Mouse (Mus musculus) forebrain, embryonic 11.5 days (tissue): ENCODE data around the gene Spint3. TPM values are rescaled to one million over a fixed set of nuclear protein-coding genes. Genes with fewer than 3 reads are reported as not detected.

Experiments
- ATAC-seq: fragments of 200-750 bp; cut with Nextera tagmentation; replicated peaks from 2 replicates; pipeline ENCODE4 v1.8.0; 2017; ENCODE audit warnings: moderate TSS enrichment; ENCODE audit not compliant: low FRiP score
- DNase-seq: peaks from one replicate; pipeline ENCODE4 v3.0.0-alpha.2; 2017; ENCODE audit warnings: low spot score
- H3K27ac ChIP-seq: fragments of 300-500 bp; sonication (generic); 2 replicates; pipeline ENCODE4 v1.5.1; 2014; ENCODE audit warnings: low read depth, low read length
- H3K27me3 ChIP-seq: fragments of 300-500 bp; sonication (generic); 2 replicates; pipeline ENCODE4 v1.6.1; 2014; ENCODE audit warnings: mild to moderate bottlenecking, low read length, mixed read lengths; ENCODE audit not compliant: control insufficient read depth, insufficient read depth
- H3K36me3 ChIP-seq: fragments of 300-500 bp; sonication (generic); 2 replicates; pipeline ENCODE4 v1.6.1; 2014; ENCODE audit warnings: mild to moderate bottlenecking, low read length, moderate library complexity, mixed read lengths; ENCODE audit not compliant: control insufficient read depth, insufficient read depth
- H3K4me1 ChIP-seq: fragments of 300-500 bp; sonication (generic); replicated peaks from 2 replicates; pipeline ENCODE4 v1.6.1; 2014; ENCODE audit warnings: low read length, mixed read lengths; ENCODE audit not compliant: control insufficient read depth, insufficient read depth
- H3K4me2 ChIP-seq: fragments of 300-500 bp; sonication (generic); 2 replicates; pipeline ENCODE4 v1.6.1; 2014; ENCODE audit warnings: low read depth, mild to moderate bottlenecking, low read length, moderate library complexity, mixed read lengths; ENCODE audit not compliant: severe bottlenecking
- H3K4me3 ChIP-seq: fragments of 300-500 bp; sonication (generic); 2 replicates; pipeline ENCODE4 v1.5.1; 2014; ENCODE audit warnings: low read depth, low read length
- H3K9ac ChIP-seq: fragments of 300-500 bp; sonication (generic); 2 replicates; pipeline ENCODE4 v1.6.1; 2014; ENCODE audit warnings: low read length
- H3K9me3 ChIP-seq: fragments of 300-500 bp; sonication (generic); 2 replicates; pipeline ENCODE4 v1.6.1; 2016; ENCODE audit warnings: low read length, mixed read lengths; ENCODE audit not compliant: control insufficient read depth
- WGBS: fragments of 180-500 bp; shearing (Covaris S2); extraction: QIAGEN DNeasy Blood & Tissue Kit; methylation state at CpG from one replicate; pipeline ENCODE4 v1.1.7; 2014; 5-methylcytosine and 5-hydroxymethylcytosine counted together
- polyA plus RNA-seq: library from polyadenylated mRNA; unstranded; fragments of >200 nt; fragmentation: Nextera tagmentation; extraction: Ambion mirVana; gene quantifications from 2 replicates; pipeline ENCODE4 v1.2.1, GENCODE M21; 2014

Spint3 gene
- polyA plus RNA-seq, 1 experiment from 2014 or later = not detected

GRCm38 (mm10) chr2:164543745-164544144 lies 29.5 kb downstream of the Spint3 start:
- no peaks in the 10 kb centered on the region for H3K4me1 ChIP-seq
- H3K27ac ChIP-seq = no peak overlapping the region
- H3K4me3 ChIP-seq = no peak overlapping the region
- DNase-seq = no peak
- no peaks in the 10 kb centered on the region for H3K9me3 ChIP-seq
- 71% methylated on average over 2 of the region's 2 CpGs for WGBS
- no peak overlapping the region for H3K4me2 ChIP-seq
- ATAC-seq = no peak
- H3K27me3 ChIP-seq = no peaks in the 10 kb centered on the region
- H3K36me3 ChIP-seq = no peaks in the 10 kb centered on the region
- H3K9ac ChIP-seq = no peak overlapping the region

- no peaks in the 10 kb centered on the region for H3K9me3 ChIP-seq
- no peaks in the 10 kb centered on the region for H3K27me3 ChIP-seq
- no peak overlapping the region for H3K27ac ChIP-seq
- DNase-seq (no peak), ATAC-seq (no peak)
- no peak overlapping the region for H3K4me2 ChIP-seq
- H3K4me1 ChIP-seq = no peaks in the 10 kb centered on the region
- no peaks in the 10 kb centered on the region for H3K36me3 ChIP-seq
- H3K9ac ChIP-seq = no peak overlapping the region
- WGBS = 85% methylated on average over 7 of the region's 7 CpGs
- no peak overlapping the region for H3K4me3 ChIP-seq
These were observed 30.7 kb downstream of the Spint3 start for GRCm38 (mm10) chr2:164542598-164542997.

GRCm38 (mm10) chr2:164542132-164542531 lies 31.1 kb downstream of the Spint3 start:
- H3K27ac ChIP-seq = no peak overlapping the region
- H3K9me3 ChIP-seq = no peaks in the 10 kb centered on the region
- H3K9ac ChIP-seq = no peak overlapping the region
- no peak for ATAC-seq
- no peak overlapping the region for H3K4me3 ChIP-seq
- no peaks in the 10 kb centered on the region for H3K36me3 ChIP-seq
- H3K4me1 ChIP-seq = no peaks in the 10 kb centered on the region
- no peaks in the 10 kb centered on the region for H3K27me3 ChIP-seq
- DNase-seq = no peak
- H3K4me2 ChIP-seq = no peak overlapping the region
- WGBS = 69% methylated on average over 5 of the region's 5 CpGs

- 55% methylated on average over 8 of the region's 8 CpGs for WGBS
- no peak for ATAC-seq
These were observed 32.4 kb downstream of the Spint3 start for GRCm38 (mm10) chr2:164540652-164541427.

GRCm38 (mm10) chr2:164537003-164537402 lies 36.3 kb downstream of the Spint3 start:
- no peak for ATAC-seq
- Histone ChIP-seq H3K4me3 (no peak overlapping the region), H3K9me3 (no peaks in the 10 kb centered on the region), H3K9ac (no peak overlapping the region), H3K27ac (no peak overlapping the region), H3K4me2 (no peak overlapping the region), H3K27me3 (no peaks in the 10 kb centered on the region), H3K4me1 (no peaks in the 10 kb centered on the region), H3K36me3 (no peaks in the 10 kb centered on the region)
- no peak for DNase-seq
- 85% methylated on average over 4 of the region's 4 CpGs for WGBS

More at GRCm38 (mm10) chr2:164540652-164541427, 32.4 kb downstream of the Spint3 start:
- no peak for DNase-seq
- no peaks in the 10 kb centered on the region for H3K4me1 ChIP-seq
- H3K9ac ChIP-seq = no peak overlapping the region
- H3K4me2 ChIP-seq = no peak overlapping the region
- no peaks in the 10 kb centered on the region for H3K9me3 ChIP-seq
- no peak overlapping the region for H3K27ac ChIP-seq
- no peak overlapping the region for H3K4me3 ChIP-seq
- H3K27me3 ChIP-seq = no peaks in the 10 kb centered on the region
- H3K36me3 ChIP-seq = no peaks in the 10 kb centered on the region

GRCm38 (mm10) chr2:164534315-164534714 lies 38.9 kb downstream of the Spint3 start:
- no peak overlapping the region for H3K4me3 ChIP-seq
- DNase-seq (no peak), ATAC-seq (no peak)
- H3K36me3 ChIP-seq = no peaks in the 10 kb centered on the region
- H3K9me3 ChIP-seq = no peaks in the 10 kb centered on the region
- no peaks in the 10 kb centered on the region for H3K27me3 ChIP-seq
- H3K4me2 ChIP-seq = no peak overlapping the region
- WGBS = 76% methylated on average over 10 of the region's 10 CpGs
- no peak overlapping the region for H3K27ac ChIP-seq
- H3K9ac ChIP-seq = no peak overlapping the region
- no peaks in the 10 kb centered on the region for H3K4me1 ChIP-seq

- Histone ChIP-seq H3K4me3 (no peak overlapping the region), H3K4me2 (no peak overlapping the region), H3K9ac (no peak overlapping the region), H3K36me3 (no peaks in the 10 kb centered on the region), H3K27me3 (no peaks in the 10 kb centered on the region), H3K4me1 (no peaks in the 10 kb centered on the region), H3K27ac (no peak overlapping the region), H3K9me3 (no peaks in the 10 kb centered on the region)
- ATAC-seq (no peak), DNase-seq (peak; percentile 78)
- WGBS = 7% methylated on average over 3 of the region's 3 CpGs
These were observed 42.1 kb downstream of the Spint3 start for GRCm38 (mm10) chr2:164531169-164531568.

GRCm38 (mm10) chr2:164528557-164528956 lies 44.7 kb downstream of the Spint3 start:
- WGBS = 71% methylated on average over 5 of the region's 5 CpGs
- Histone ChIP-seq H3K4me1 (no peaks in the 10 kb centered on the region), H3K36me3 (no peaks in the 10 kb centered on the region), H3K4me3 (no peak overlapping the region), H3K27me3 (no peaks in the 10 kb centered on the region), H3K4me2 (no peak overlapping the region), H3K9ac (no peak overlapping the region), H3K27ac (no peak overlapping the region), H3K9me3 (no peaks in the 10 kb centered on the region)
- DNase-seq (no peak), ATAC-seq (no peak)

GRCm38 (mm10) chr2:164523301-164523773 lies 49.9 kb downstream of the Spint3 start:
- Histone ChIP-seq H3K27me3 (no peaks in the 10 kb centered on the region), H3K9me3 (no peaks in the 10 kb centered on the region), H3K9ac (no peak overlapping the region), H3K27ac (no peak overlapping the region), H3K4me3 (no peak overlapping the region), H3K4me2 (no peak overlapping the region), H3K36me3 (no peaks in the 10 kb centered on the region), H3K4me1 (no peaks in the 10 kb centered on the region)
- 84% methylated on average over 10 of the region's 10 CpGs for WGBS
- DNase-seq (no peak), ATAC-seq (no peak)
